Mouse (Mus musculus): Measurements from ENCODE around the gene Kdm8.

Kdm8 gene

DNA sequence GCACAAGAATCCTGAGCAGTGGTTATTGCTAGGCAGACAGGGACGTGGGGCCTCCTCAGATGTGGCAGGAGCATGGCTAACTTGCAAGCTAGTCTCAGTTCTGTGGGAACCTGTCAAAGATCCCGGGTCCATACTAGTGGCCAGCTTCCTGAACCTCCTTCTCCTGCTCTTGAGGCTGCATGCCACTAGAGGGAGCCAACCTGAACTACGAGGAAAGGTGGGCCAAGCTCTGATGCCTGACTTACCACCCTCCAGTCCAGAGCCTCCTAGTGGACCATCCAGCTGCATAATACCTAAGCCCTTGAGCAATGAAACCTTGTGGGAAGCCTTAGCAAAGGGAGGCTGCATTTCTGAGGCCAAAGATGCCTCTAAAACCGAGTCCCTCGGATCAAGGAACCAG is 25.5 kb downstream of the Kdm8 start:
- peak; percentile 71 to 86 for DNase-seq

DNA sequence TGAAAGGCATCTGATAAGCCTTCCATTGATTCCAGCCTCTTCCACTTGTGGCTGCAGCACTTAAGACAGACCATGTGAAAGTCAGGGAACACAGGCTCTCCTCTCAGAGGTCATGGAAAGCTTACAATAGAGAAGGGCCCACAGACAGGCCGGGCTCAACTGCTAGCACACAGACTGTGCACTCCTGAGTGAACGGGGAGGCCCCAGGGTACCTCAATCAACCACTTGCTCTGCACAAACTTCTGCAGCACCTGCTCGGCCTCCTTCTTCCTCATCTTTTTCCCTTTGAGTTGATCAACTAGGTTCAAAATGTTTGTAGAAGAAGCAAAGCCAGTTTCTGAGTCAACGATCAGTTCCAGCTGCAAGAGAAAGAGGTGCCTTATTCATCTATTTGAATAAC is 26.4 kb downstream of the Kdm8 start:
- DNase-seq = no peak

DNA sequence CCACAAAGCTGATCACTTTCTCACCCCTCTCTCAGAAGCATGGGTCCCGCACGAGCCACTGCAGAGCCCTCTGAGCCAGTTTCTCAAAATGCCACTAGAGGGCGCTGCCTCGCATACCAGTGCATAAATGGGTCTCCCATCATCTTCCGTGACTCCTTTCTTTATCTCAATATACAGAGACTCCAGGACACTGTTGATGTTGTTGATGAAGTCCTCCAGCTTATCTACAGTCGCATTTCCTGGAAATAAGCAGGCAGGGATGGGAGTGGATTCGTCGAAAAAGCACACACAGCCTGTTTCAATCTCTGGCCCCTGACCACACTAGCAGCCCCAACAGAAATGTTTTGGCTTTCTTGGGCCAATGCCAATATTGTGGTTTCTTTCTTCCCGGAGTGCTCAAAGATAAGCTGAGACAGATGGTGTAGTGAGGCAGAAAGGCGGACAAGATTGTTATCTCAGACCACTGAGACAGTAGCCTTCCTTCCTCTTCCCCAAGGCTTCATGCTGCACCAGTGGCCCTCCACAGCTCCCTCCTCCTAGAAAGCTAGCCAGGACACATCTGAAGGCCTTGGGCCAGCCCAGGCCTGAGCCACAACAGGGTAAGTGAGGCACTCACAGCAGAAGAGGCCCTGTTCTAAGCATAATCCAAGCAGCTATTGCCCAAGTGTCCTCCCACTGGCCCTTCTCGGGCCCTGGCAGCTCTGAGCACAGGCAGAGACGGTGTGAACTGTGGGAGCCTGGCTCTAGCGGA is 27.7 kb downstream of the Kdm8 start:
- DNase-seq = peak; percentile 77 to 88

DNA sequence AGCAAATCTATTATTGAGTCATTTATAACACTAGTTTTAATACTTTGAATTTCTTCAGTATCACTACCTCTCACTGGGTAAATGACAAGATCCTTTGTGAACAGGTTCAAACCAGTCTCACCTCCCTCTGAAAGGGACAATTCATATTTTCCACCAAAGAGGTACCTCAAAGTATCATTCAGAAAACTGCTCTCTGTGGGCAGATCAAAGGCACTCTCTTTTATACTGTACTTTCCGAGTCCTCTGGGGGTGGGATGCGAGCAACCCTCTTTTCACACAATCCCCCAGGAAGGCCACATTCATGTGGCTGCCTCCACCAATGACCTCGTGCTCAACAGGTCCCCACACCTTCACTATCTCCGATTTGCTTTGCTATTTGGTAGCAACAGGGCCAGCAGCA is 30.1 kb downstream of the Kdm8 start:
- DNase-seq = no peak

DNA sequence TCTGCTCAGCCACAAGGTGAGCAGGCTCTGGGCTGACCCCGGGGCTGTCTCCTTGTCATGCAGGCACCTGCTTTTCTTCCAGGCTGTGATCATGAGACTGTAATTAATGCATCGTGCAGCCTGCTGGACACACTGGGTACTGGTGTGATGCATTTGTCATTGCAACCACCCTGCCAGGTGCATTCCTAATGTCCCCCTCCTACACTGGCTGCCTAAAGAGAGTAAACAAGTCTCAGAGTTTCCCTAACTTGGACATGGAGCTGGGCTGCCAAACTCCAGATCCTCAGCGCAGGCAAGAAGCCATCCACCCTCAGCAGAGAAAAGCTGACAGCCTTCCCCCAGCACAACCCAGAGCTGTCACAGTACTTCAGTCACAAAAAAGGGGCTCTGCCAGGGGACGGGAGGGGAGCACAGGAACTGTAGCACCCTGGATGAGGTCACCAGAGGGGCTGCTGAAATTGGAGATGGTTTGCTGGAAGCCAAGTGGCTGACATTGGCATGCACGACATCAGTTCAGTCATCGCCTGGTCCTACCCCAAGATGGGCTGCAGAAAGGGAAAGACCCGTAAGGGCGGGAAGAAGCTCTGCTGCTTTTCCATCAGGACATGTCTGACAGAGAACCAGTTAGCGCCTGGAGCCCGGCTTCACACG is 31.2 kb downstream of the Kdm8 start:
- DNase-seq = no peak

DNA sequence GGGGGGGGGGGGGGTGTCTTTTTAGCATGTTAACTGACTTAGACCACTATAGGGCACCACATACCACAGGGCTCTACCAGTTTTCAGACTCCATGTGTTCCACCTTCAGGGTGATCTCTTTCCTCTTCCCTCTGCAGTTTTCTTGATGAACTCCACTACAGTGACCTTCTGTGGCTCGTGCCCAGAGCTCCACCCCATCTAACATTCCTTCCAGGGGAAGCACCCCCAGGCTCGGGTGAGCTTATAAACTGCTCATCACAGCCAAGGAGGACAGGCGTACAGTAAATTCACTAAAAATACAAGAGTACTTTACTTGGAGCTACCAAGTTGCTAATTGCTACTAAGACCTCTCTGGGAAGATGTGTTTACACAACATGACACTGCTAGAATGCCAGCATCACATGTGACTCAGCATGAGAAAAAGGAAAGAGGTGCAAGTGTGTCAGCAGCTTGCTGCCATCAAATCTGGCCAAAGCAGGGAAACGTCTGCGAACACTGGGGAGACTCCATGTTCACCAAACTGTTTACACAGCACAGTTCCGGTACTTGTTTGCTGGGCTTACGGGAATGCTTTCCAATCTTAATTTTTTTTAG is 34.0 kb downstream of the Kdm8 start:
- peak; percentile 41 to 42 for DNase-seq

DNA sequence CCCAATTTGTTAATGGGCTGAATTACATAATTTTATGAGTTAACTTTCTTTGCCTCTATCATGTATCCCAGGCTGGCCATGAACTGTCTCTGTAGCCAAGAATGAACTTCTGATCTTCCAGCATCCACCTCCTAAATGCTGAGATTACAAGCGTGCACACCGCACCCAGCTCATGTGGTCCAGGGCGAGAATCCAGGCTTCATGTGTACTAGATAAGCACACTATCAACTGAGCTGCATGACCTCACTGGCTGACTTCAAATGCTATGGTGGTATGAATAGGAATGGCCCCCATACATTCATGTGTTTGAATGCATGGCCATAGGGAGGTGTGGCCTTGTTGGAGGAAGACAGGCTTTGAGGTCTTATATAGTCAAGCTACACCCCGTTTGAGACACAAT is 36.0 kb downstream of the Kdm8 start:
- no peak for DNase-seq

DNA sequence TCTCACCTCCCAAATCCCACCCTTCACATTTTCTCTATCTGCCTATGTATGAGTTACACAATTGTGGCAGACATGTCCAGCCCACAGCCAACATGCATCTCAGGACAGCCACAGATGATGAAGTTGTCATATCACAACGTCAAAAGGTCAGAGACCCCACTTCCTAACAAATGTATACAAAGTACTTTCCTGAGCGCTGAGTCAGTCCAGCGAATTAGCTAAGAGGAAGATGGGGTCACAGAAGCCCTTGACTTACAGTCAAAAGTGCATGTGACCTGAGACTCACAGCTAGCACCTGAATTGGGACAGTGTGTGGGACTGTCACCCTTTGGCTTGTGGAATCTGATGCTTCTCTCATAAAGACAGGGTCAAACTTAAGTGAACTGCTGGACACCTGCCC is 37.9 kb downstream of the Kdm8 start:
- DNase-seq = no peak

DNA sequence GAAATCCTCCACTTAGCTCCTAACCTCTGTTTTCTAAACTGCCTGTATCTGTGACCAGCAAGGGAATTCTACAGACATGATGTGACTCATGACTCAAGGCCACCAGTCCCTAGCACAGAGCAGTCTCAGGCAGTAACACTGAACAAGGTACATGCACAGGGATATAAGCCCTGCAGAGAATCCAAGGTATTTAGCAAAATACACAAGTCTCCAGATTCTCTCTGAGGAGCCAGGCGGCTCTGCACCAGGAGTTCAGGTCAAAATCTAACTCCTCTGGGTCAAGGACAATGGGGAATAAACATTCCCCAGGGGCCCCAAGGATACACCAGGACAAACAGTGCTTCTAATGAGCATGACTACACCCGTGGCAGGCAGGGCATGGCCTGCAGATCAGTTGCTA is 38.4 kb downstream of the Kdm8 start:
- DNase-seq = no peak

DNA sequence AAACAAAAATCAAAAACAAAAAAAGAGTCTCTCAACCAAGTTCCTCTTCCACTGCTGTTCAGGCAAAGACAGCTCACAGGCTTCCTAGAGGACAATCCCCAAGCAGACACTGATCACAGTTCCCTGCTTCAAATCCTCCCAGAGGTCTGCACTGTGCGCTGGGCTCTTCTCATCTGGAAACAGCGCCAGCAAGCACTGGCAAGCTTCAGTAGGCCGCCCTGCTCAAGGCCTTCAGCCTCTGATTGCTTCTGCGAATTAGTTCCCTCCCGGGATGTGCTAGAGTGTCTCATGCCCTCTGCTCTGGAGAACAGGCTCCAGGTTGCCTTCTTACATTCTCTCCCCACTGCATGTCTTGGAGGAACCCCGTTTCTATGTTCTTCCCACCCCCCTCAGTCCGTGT is 40.3 kb downstream of the Kdm8 start:
- DNase-seq = no peak

DNA sequence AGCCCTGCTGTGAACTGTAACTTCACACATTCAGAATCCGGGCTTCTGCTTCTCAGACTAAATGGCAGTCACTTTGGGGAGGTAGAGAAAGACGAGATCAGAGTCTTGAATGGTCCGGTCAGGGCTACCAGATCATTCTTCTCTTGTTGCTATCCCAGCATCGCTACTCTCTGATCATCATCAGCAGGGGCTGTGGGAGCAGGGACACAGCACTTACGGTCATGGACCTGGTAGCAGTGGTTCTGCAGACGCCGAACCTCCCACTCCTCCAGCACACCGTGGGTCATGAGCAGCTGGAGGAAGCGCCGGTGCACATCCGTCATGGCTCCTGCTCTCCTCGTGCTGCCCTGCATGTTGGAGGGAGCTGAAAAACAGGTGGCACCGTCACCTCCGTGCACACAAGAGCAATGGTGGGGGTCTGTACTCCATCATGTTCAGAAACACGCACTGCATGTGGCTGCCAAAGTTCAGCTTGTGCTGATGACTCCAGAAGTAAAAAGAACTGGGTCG is 41.7 kb downstream of the Kdm8 start:
- DNase-seq = no peak

DNA sequence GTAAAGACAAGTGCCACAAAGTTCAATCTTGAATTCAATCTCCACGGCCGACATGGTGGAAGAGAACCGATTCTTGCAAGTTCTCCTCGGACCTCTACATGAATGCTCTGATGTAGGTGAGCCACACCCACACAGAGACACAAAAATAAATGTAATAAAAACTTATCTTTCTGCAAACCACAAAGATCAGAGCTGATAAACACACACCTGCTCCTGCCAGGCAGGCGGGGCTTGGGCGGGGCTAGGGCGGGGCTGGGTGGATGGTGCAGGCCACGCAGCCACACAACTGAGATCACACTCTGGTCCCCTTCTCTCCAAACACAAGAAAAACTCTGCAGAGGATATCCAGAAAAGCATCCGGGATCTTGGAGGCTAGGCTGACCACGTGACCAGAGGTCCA is 42.6 kb downstream of the Kdm8 start:
- DNase-seq = no peak

DNA sequence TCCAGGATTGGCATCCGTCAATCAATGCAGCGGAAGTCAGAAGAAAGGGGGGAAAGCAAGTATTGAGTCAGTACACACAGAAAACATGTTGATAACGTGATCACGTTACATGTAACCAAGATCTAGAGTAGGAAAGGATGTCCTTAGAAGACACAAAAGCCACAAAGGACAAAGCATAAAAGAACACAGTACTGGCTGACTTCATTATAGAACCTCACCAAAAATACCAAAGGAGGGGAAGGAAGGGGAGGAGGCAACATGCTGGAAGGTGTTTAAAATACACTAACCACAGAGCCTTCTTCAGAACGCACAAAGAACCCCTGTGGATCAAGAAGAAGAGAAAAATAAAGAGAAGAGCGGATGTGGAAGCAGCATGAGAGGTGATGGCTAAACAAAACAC is 44.2 kb downstream of the Kdm8 start:
- DNase-seq = no peak

DNA sequence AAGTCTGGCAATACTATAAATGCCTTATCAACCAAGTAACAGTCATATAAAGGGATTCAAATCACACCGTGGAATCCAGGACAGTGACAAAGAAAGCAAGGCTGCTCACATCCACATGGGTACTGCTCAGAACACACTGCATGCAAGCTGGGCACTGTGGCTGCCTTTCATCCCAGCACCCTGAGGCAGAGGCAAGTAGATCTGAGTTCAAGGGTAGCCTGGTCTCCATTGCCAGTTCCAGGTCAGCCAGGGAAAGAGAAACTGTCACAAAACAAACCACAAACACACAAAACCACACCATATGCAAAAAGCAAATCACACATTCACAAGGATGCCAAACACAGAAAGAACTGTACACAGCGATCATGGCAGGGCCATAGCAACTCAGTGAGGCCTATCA is 45.2 kb downstream of the Kdm8 start:
- DNase-seq = no peak

DNA sequence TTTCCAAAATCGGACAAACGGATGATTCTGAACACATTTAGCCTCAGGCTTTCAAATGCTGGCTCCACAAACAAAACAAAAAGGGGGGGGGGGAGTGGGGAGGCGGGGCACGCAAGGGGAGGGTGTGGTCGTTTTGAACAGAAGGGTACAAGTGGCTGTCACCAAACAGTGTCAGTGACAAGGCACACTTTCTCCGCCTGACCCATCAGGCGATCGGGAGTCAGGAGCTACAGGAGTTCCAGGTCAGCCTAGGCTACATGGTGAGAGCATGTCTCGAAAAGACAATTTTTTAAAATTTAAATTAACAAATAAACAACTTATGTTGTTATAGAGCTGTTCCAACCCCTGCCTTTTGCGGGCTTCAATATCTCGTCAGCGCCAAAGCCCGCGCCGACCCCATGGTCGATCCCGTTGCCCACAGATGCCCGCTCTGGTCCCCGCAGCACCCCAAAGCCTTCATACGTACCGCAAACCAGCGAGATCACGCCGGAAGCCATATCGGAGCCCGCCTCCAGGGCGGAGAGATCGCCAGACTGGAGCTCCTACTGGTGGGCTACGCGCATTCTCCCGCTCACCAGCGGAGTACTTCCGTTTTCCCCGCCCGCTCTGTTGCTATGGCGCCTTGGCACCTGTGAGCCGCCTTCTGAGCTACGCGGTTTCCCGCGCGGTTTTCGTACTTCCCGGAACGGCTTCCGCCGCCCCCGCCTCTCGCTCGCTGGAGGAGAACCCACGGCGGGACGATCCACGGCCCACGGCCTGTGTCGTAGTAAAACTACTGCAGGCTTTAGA is 46.7 kb downstream of the Kdm8 start, which contains the start of gene Nsmce1:
Gene Nsmce1, minus strand, starts transcription at position 650 of the 789 bp plus-strand sequence.
- peak; percentile 97 for DNase-seq

DNA sequence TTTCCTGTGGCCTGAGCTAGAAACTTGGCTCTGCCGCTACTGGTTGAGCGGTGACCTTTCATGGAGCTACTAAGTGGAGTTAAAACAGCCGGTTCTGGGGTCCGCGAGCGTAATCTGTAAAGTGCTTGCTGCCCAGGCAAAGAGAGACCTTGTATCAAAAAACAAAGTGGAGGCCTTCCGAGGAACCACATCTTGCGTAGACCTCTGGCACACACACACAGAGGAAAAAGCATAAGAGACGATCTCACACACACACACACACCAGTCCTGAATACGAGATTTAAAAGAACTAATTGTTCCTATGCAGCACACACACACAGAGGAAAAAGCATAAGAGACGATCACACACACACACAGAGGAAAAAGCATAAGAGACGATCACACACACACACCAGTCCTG is 47.3 kb downstream of the Kdm8 start:
- no peak for DNase-seq

DNA sequence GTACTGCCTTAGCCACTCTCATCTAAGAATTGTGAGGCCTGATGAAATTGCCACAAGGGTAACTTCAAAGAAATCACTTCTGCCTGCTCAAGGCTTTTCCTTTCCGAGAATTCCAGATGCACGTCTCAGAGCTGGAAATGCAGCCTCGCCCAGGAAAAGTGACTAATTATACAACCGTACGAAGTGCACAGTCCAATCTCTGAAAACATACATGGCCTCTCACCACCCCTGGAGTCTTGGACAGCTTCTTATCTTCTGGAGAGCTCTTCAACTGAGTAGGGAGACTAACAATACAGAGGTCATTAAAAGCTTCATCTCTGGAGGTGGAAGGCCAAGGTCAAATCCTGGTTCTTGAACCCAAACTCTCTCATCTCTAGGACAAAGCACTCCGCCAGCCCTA is 48.1 kb downstream of the Kdm8 start:
- no peak for DNase-seq

DNA sequence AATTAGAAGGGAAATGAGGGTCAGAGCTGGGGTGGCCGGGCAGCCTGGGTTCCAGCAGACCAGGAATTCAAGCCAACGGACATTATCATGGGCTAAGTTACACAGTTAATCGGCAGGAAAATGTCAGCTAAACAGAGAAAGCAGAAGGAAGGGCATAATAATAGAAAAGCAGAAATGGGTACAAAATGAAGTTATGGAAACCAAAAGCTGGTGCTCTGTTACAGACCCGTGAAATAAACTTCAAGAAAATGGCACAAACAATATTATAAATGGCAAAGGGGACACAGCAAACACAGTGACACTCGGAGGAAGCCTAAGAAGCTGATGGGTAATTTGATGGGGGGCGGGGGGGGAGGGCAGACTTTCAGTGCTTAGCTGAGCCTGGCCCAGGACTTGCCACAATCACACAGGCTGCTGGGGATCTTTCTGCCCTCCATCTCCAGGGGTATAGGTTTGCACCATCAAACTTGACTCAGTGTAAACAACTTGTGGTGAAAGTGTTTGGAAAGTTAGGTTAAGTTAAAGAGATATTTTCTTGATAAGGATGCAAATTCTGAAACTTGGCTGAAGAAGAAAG is 51.5 kb downstream of the Kdm8 start:
- no peak for DNase-seq

DNA sequence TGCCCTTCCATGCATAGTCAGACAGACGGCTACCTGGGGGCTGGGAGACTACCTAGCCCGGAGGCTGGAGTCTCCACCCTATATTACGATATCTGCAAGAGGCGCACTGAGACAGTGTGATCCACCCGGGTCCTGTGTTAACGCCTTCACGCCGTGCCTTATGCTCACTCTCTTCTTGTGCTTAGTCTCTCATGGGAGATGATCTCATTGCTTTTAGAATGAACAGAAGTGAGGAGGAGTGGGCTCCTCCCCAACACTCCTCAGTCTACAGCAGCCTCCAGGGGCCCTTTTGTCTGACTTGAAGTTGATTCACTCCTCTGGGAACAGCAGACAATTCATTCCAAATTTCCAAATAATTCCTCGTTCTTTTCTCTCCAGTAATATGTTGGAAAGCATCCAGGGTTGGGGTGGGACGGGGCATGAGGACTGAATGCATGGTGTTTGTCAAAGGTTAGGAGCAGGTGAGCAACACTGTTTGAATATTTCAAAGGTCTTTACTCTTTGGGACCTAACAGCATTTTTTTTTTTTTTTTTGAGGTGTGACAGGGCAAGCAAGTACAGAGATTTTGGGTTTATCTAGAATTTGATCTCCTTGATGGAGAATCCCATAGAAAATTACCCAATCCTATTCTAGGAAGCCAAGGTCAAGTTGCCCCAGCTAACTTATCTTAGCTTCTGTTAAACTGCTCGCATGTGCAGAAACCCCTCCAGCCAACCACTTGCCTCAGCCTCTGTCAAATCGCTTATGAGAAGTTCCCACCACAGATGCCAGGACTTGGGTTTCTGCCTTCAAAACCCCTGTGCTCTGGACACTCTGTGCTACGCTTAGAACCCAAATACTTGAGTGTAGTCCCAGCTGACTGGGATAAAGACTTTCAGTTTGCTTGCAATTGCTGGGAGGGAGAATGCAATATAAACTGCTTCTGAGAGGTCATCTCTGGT is 55.7 kb downstream of the Kdm8 start:
- no peak for DNase-seq

DNA sequence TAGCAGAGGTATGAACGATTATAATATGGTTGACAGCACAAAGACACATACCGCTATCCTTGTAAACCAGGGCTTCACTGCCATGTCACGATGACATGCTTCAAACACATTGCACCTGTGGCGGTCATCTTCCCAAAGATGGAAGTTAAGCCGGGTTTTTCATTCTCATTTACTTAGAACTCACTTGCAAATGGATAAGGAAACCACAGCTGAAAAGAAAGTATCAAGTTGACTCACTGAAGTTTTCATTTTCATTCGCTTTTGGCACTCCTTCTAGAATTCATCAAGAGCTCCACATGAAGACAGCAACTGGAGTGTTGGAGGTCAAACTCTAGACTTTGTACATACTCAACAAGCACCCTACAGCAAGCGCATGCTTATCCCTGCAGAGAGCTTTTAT is 56.4 kb downstream of the Kdm8 start:
- no peak for DNase-seq

DNA sequence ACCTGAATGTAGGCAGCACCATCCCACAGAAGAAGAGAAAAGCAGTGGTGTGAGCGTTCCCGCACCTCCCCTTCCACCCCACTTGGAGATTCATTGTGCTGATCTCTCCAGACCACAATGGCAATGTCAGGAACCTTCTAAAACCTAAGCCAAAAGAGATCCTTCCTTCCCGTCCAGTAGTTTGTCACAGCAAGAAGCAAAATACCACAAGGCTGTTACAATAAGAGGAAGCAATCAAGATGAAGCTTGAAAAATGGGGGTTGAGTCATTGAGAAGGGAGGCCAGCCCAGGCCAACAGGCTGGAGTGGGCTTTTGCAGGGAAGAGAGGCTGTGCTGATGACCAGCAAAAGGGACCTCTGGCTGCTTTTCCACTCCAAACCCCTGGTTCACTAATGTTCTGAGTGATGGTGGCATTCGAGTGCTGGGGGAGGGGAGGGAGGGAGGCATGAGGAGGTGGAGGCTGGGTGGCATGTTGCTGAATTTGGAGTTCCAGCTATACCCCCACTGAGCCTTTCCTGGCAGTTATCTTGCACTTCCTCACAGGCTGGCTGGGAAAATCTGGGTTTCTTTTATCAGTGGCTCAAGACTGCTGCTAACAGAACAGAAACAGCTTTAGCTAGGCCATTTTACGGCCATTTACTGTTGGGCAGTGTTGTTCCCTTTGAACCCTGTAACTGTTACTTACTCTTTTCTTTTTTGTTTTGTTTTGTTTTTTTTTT is 59.1 kb downstream of the Kdm8 start:
- DNase-seq = no peak

Data from kidney, postnatal 36 days (tissue).